Mouse (Mus musculus) lung, embryonic 14.5 days (tissue): Measurements from ENCODE around the gene Lin7a. TPM values are rescaled to one million over a fixed set of nuclear protein-coding genes. Genes with fewer than 3 reads are reported as not detected.

ENCODE experiments used
- ATAC-seq: fragments of 200-750 bp; cut with Nextera tagmentation; 2 replicates; pipeline ENCODE4 v1.8.0; 2017; ENCODE audit warnings: mild to moderate bottlenecking, moderate TSS enrichment, moderate library complexity; ENCODE audit not compliant: insufficient read depth
- DNase-seq: peaks from one replicate; pipeline ENCODE4 v3.0.0-alpha.2; 2015
- H3K27ac ChIP-seq: fragments of 300-500 bp; sonication (generic); 2 replicates; pipeline ENCODE4 v1.5.1; 2014; ENCODE audit warnings: low read depth, mild to moderate bottlenecking, moderate library complexity
- H3K27me3 ChIP-seq: fragments of 300-500 bp; sonication (generic); 2 replicates; pipeline ENCODE4 v1.6.1; 2014; ENCODE audit warnings: low read length, control low read depth; ENCODE audit not compliant: insufficient read depth
- H3K36me3 ChIP-seq: fragments of 300-500 bp; sonication (generic); 2 replicates; pipeline ENCODE4 v1.6.1; 2014; ENCODE audit warnings: control low read depth; ENCODE audit not compliant: insufficient read depth
- H3K4me1 ChIP-seq: fragments of 300-500 bp; sonication (generic); 2 replicates; pipeline ENCODE4 v1.6.1; 2014; ENCODE audit warnings: antibody characterized with exemption, control low read depth; ENCODE audit not compliant: insufficient read depth
- H3K4me2 ChIP-seq: fragments of 300-500 bp; sonication (generic); 2 replicates; pipeline ENCODE4 v1.6.1; 2014; ENCODE audit warnings: mild to moderate bottlenecking
- H3K4me3 ChIP-seq: fragments of 300-500 bp; sonication (generic); 2 replicates; pipeline ENCODE4 v1.5.1; 2014; ENCODE audit warnings: low read depth, low read length
- H3K9ac ChIP-seq: fragments of 300-500 bp; sonication (generic); 2 replicates; pipeline ENCODE4 v1.6.1; 2014
- H3K9me3 ChIP-seq: fragments of 300-500 bp; sonication (generic); 2 replicates; pipeline ENCODE4 v1.6.1; 2016; ENCODE audit warnings: low read depth, low read length, control low read depth
- CTCF ChIP-seq: IDR thresholded peaks from 2 replicates; pipeline ENCODE4 v1.5.1; 2016; ENCODE audit warnings: antibody characterized with exemption, low read depth
- WGBS: fragments of 180-500 bp; shearing (Covaris S2); extraction: QIAGEN DNeasy Blood & Tissue Kit; methylation state at CpG from one replicate; pipeline ENCODE4 v1.1.7; 2014; 5-methylcytosine and 5-hydroxymethylcytosine counted together
- polyA plus RNA-seq: library from polyadenylated mRNA; unstranded; fragments of >200 nt; fragmentation: Nextera tagmentation; extraction: Ambion mirVana; gene quantifications from 2 replicates; pipeline ENCODE4 v1.2.1, GENCODE M21; 2014

The Lin7a gene
- polyA plus RNA-seq, 1 experiment from 2014 or later: 12.5 TPM

- 35% methylated on average over 3 of the region's 3 CpGs for WGBS
- H3K27ac ChIP-seq: no peak overlapping the region
- H3K4me3 ChIP-seq: no peak overlapping the region
- H3K4me1 ChIP-seq: no peaks in the 10 kb centered on the region
- no peak for TF ChIP-seq CTCF
- ATAC-seq (no peak), DNase-seq (no peak)
- no peak overlapping the region for H3K9ac ChIP-seq
- H3K4me2 ChIP-seq: no peak overlapping the region
- H3K36me3 ChIP-seq: no peaks in the 10 kb centered on the region
- H3K9me3 ChIP-seq: no peaks in the 10 kb centered on the region
- H3K27me3 ChIP-seq: no peaks in the 10 kb centered on the region
Observed at GRCm38 (mm10) chr10:107313395-107313794, 41.9 kb downstream of the Lin7a start.

GRCm38 (mm10) chr10:107315251-107315650 is 43.8 kb downstream of the Lin7a start:
- H3K36me3 ChIP-seq: no peaks in the 10 kb centered on the region
- DNase-seq: no peak
- H3K27me3 ChIP-seq: no peaks in the 10 kb centered on the region
- ATAC-seq: no peak
- H3K27ac ChIP-seq: no peak overlapping the region
- no peak for TF ChIP-seq CTCF
- H3K9me3 ChIP-seq: no peaks in the 10 kb centered on the region
- H3K4me1 ChIP-seq: no peaks in the 10 kb centered on the region
- H3K4me3 ChIP-seq: no peak overlapping the region
- no peak overlapping the region for H3K4me2 ChIP-seq
- no peak overlapping the region for H3K9ac ChIP-seq

- WGBS: 85% methylated on average over 5 of the region's 5 CpGs
- H3K27ac ChIP-seq: no peak overlapping the region
- H3K9me3 ChIP-seq: no peaks in the 10 kb centered on the region
- H3K36me3 ChIP-seq: no peaks in the 10 kb centered on the region
- H3K4me2 ChIP-seq: no peak overlapping the region
- no peak for DNase-seq
- H3K4me1 ChIP-seq: no peaks in the 10 kb centered on the region
- no peak for ATAC-seq
- no peak for TF ChIP-seq CTCF
- H3K9ac ChIP-seq: no peak overlapping the region
- no peaks in the 10 kb centered on the region for H3K27me3 ChIP-seq
- no peak overlapping the region for H3K4me3 ChIP-seq
Observed at GRCm38 (mm10) chr10:107315681-107316080, 44.2 kb downstream of the Lin7a start.

GRCm38 (mm10) chr10:107316100-107316499 is 44.6 kb downstream of the Lin7a start:
- WGBS: 70% methylated on average over 2 of the region's 2 CpGs
- Histone ChIP-seq H3K4me2 (no peak overlapping the region), H3K27ac (no peak overlapping the region), H3K9me3 (no peaks in the 10 kb centered on the region), H3K4me1 (no peaks in the 10 kb centered on the region), H3K4me3 (no peak overlapping the region), H3K36me3 (no peaks in the 10 kb centered on the region), H3K9ac (no peak overlapping the region), H3K27me3 (no peaks in the 10 kb centered on the region)
- ATAC-seq: no peak
- no peak for DNase-seq
- no peak for TF ChIP-seq CTCF

GRCm38 (mm10) chr10:107319648-107320047 is 48.2 kb downstream of the Lin7a start:
- H3K4me2 ChIP-seq: no peak overlapping the region
- H3K27me3 ChIP-seq: no peaks in the 10 kb centered on the region
- DNase-seq (no peak), ATAC-seq (no peak)
- H3K4me3 ChIP-seq: no peak overlapping the region
- no peak for TF ChIP-seq CTCF
- H3K27ac ChIP-seq: no peak overlapping the region
- no peaks in the 10 kb centered on the region for H3K9me3 ChIP-seq
- H3K4me1 ChIP-seq: no peaks in the 10 kb centered on the region
- no peaks in the 10 kb centered on the region for H3K36me3 ChIP-seq
- WGBS: 75% methylated on average over 2 of the region's 2 CpGs
- no peak overlapping the region for H3K9ac ChIP-seq

- H3K36me3 ChIP-seq: no peaks in the 10 kb centered on the region
- H3K4me2 ChIP-seq: no peak overlapping the region
- H3K27me3 ChIP-seq: no peaks in the 10 kb centered on the region
- no peaks in the 10 kb centered on the region for H3K4me1 ChIP-seq
- 83% methylated on average over 7 of the region's 7 CpGs for WGBS
- no peak overlapping the region for H3K27ac ChIP-seq
- no peak for DNase-seq
- ATAC-seq: no peak
- TF ChIP-seq CTCF: no peak
- H3K9ac ChIP-seq: no peak overlapping the region
- no peaks in the 10 kb centered on the region for H3K9me3 ChIP-seq
- no peak overlapping the region for H3K4me3 ChIP-seq
Observed at GRCm38 (mm10) chr10:107323865-107324264, 52.4 kb downstream of the Lin7a start.

GRCm38 (mm10) chr10:107325558-107325957 is 54.1 kb downstream of the Lin7a start:
- Histone ChIP-seq H3K4me1 (no peaks in the 10 kb centered on the region), H3K9me3 (no peaks in the 10 kb centered on the region), H3K9ac (no peak overlapping the region), H3K27ac (no peak overlapping the region), H3K4me2 (no peak overlapping the region), H3K36me3 (no peaks in the 10 kb centered on the region), H3K4me3 (no peak overlapping the region), H3K27me3 (no peaks in the 10 kb centered on the region)
- 90% methylated on average over 5 of the region's 5 CpGs for WGBS
- DNase-seq (no peak), ATAC-seq (no peak)
- no peak for TF ChIP-seq CTCF

- Histone ChIP-seq H3K9ac (no peak overlapping the region), H3K27me3 (no peaks in the 10 kb centered on the region), H3K9me3 (no peaks in the 10 kb centered on the region), H3K4me1 (no peaks in the 10 kb centered on the region), H3K4me3 (no peak overlapping the region), H3K27ac (no peak overlapping the region), H3K4me2 (no peak overlapping the region), H3K36me3 (no peaks in the 10 kb centered on the region)
- no peak for ATAC-seq
- TF ChIP-seq CTCF: no peak
- 80% methylated on average over 3 of the region's 3 CpGs for WGBS
- DNase-seq: no peak
Observed at GRCm38 (mm10) chr10:107339524-107339923, 68.0 kb downstream of the Lin7a start.
